Mouse (Mus musculus) embryonic facial prominence, embryonic 12.5 days (tissue): ENCODE measurements at regions not wholly inside any gene's neighbourhood (a gene's known extent, or its start where the extent isn't known, plus 50 kb on each side); places are given as distances from the start of the nearest gene placed in this dataset.

Experiments
- ATAC-seq: fragments of 200-750 bp; cut with Nextera tagmentation; 2 replicates; pipeline ENCODE4 v1.8.0; 2017; ENCODE audit not compliant: insufficient number of reproducible peaks, insufficient read depth, low FRiP score, low TSS enrichment
- H3K27ac ChIP-seq: fragments of 300-500 bp; sonication (generic); 2 replicates; pipeline ENCODE4 v1.5.1; 2016; ENCODE audit warnings: mild to moderate bottlenecking
- H3K27me3 ChIP-seq: fragments of 300-500 bp; sonication (generic); 2 replicates; pipeline ENCODE4 v1.6.1; 2016; ENCODE audit warnings: mild to moderate bottlenecking, moderate library complexity
- H3K36me3 ChIP-seq: fragments of 300-500 bp; sonication (generic); 2 replicates; pipeline ENCODE4 v1.6.1; 2016; ENCODE audit warnings: mild to moderate bottlenecking
- H3K4me1 ChIP-seq: fragments of 300-500 bp; sonication (generic); 2 replicates; pipeline ENCODE4 v1.6.1; 2016
- H3K4me2 ChIP-seq: fragments of 300-500 bp; sonication (generic); replicated peaks from 2 replicates; pipeline ENCODE4 v1.6.1; 2016; ENCODE audit warnings: mild to moderate bottlenecking, moderate library complexity
- H3K4me3 ChIP-seq: fragments of 300-500 bp; sonication (generic); 2 replicates; pipeline ENCODE4 v1.5.1; 2016; ENCODE audit warnings: mild to moderate bottlenecking
- H3K9ac ChIP-seq: fragments of 300-500 bp; sonication (generic); 2 replicates; pipeline ENCODE4 v1.6.1; 2016; ENCODE audit warnings: mild to moderate bottlenecking, moderate library complexity
- H3K9me3 ChIP-seq: fragments of 300-500 bp; sonication (generic); 2 replicates; pipeline ENCODE4 v1.6.1; 2016; ENCODE audit warnings: mild to moderate bottlenecking, moderate library complexity
- WGBS: fragments of 180-500 bp; shearing (Covaris S2); methylation state at CpG from one replicate; pipeline ENCODE4 v1.1.7; 2016; 5-methylcytosine and 5-hydroxymethylcytosine counted together

GRCm38 (mm10) chr8:92129241-92130015 is 228.0 kb upstream of the Irx5 start:
- ATAC-seq, result no peak
- no peak overlapping the region for H3K27ac ChIP-seq
- H3K4me2 ChIP-seq, result no peak overlapping the region
- H3K4me3 ChIP-seq, result no peak overlapping the region
- H3K9ac ChIP-seq, result no peak overlapping the region
- H3K27me3 ChIP-seq, result 0 out of 2 replicates have a peak, but pooled peaks cover 6% of the 10 kb centered on the region
- WGBS, result 75% methylated on average over 6 of the region's 6 CpGs
- no peaks in the 10 kb centered on the region for H3K36me3 ChIP-seq
- H3K4me1 ChIP-seq, result no peaks in the 10 kb centered on the region; the same call in none of the 2 replicates
- no peaks in the 10 kb centered on the region for H3K9me3 ChIP-seq

- Histone ChIP-seq H3K27me3 (0 out of 2 replicates have a peak, but pooled peaks cover 6% of the 10 kb centered on the region), H3K4me3 (no peak overlapping the region), H3K27ac (no peak overlapping the region), H3K4me2 (no peak overlapping the region), H3K4me1 (no peaks in the 10 kb centered on the region; the same call in 1 of the 2 replicates), H3K9ac (no peak overlapping the region), H3K9me3 (no peaks in the 10 kb centered on the region), H3K36me3 (no peaks in the 10 kb centered on the region)
- no peak for ATAC-seq
- 43% methylated on average over 3 of the region's 3 CpGs for WGBS
Measured at GRCm38 (mm10) chr8:92125631-92126030, 231.8 kb upstream of the Irx5 start.

- no peak overlapping the region for H3K27ac ChIP-seq
- no peak overlapping the region for H3K4me3 ChIP-seq
- no peaks in the 10 kb centered on the region for H3K36me3 ChIP-seq
- no peak for ATAC-seq
- WGBS, result 62% methylated on average over 2 of the region's 2 CpGs
- H3K9me3 ChIP-seq, result no peaks in the 10 kb centered on the region
- no peaks in the 10 kb centered on the region for H3K4me1 ChIP-seq
- H3K9ac ChIP-seq, result no peak overlapping the region
- no peak overlapping the region for H3K4me2 ChIP-seq
- H3K27me3 ChIP-seq, result 0 out of 2 replicates have a peak, but pooled peaks cover 1% of the 10 kb centered on the region
Measured at GRCm38 (mm10) chr8:92121296-92121695, 236.1 kb upstream of the Irx5 start.

GRCm38 (mm10) chr8:92115479-92116267 is 241.8 kb upstream of the Irx5 start:
- H3K4me2 ChIP-seq, result no peak overlapping the region
- H3K36me3 ChIP-seq, result no peaks in the 10 kb centered on the region
- no peak overlapping the region for H3K9ac ChIP-seq
- no peak overlapping the region for H3K4me3 ChIP-seq
- no peaks in the 10 kb centered on the region for H3K27me3 ChIP-seq
- ATAC-seq, result peak; percentile 41; the same call in 1 of the 2 replicates
- peak overlapping the region; percentile 79 for H3K27ac ChIP-seq
- WGBS, result 67% methylated on average over 15 of the region's 15 CpGs
- H3K9me3 ChIP-seq, result no peaks in the 10 kb centered on the region
- peaks cover 24% of the 10 kb centered on the region for H3K4me1 ChIP-seq

- no peak overlapping the region for H3K4me3 ChIP-seq
- peak overlapping the region; percentile 35 for H3K4me2 ChIP-seq
- peak overlapping the region; percentile 79 for H3K27ac ChIP-seq
- no peaks in the 10 kb centered on the region for H3K9me3 ChIP-seq
- no peaks in the 10 kb centered on the region for H3K36me3 ChIP-seq
- peaks cover 24% of the 10 kb centered on the region for H3K4me1 ChIP-seq
- no peaks in the 10 kb centered on the region for H3K27me3 ChIP-seq
- 8% methylated on average over 22 of the region's 22 CpGs for WGBS
- peak; percentile 69 for ATAC-seq
- no peak overlapping the region for H3K9ac ChIP-seq
Measured at GRCm38 (mm10) chr8:92114311-92115275, 242.8 kb upstream of the Irx5 start.

- Histone ChIP-seq H3K4me3 (no peak overlapping the region), H3K36me3 (no peaks in the 10 kb centered on the region), H3K4me2 (peak overlapping the region; percentile 35), H3K9me3 (no peaks in the 10 kb centered on the region), H3K9ac (no peak overlapping the region), H3K27me3 (no peaks in the 10 kb centered on the region), H3K4me1 (peaks cover 24% of the 10 kb centered on the region), H3K27ac (0 out of 2 replicates have a peak overlapping the region, but pooled peaks have one; percentile 79)
- 3% methylated on average over 9 of the region's 9 CpGs for WGBS
- ATAC-seq, result no peak
Measured at GRCm38 (mm10) chr8:92113901-92114300, 243.5 kb upstream of the Irx5 start.

- ATAC-seq, result no peak
- Histone ChIP-seq H3K9me3 (no peaks in the 10 kb centered on the region), H3K4me2 (no peak overlapping the region), H3K4me1 (peaks cover 24% of the 10 kb centered on the region), H3K4me3 (no peak overlapping the region), H3K9ac (no peak overlapping the region), H3K27me3 (no peaks in the 10 kb centered on the region), H3K36me3 (no peaks in the 10 kb centered on the region), H3K27ac (no peak overlapping the region)
- WGBS, result 35% methylated on average over 4 of the region's 4 CpGs
Measured at GRCm38 (mm10) chr8:92113386-92113785, 244.0 kb upstream of the Irx5 start.

- Histone ChIP-seq H3K9me3 (no peaks in the 10 kb centered on the region), H3K4me3 (no peak overlapping the region), H3K36me3 (no peaks in the 10 kb centered on the region), H3K9ac (no peak overlapping the region), H3K27me3 (no peaks in the 10 kb centered on the region), H3K4me1 (no peaks in the 10 kb centered on the region), H3K27ac (no peak overlapping the region), H3K4me2 (no peak overlapping the region)
- 57% methylated on average over 6 of the region's 6 CpGs for WGBS
- 0 out of 2 replicates have a peak, but pooled peaks have one; percentile 28 for ATAC-seq
Measured at GRCm38 (mm10) chr8:92104561-92104960, 252.9 kb upstream of the Irx5 start.

- Histone ChIP-seq H3K27me3 (no peaks in the 10 kb centered on the region), H3K4me1 (no peaks in the 10 kb centered on the region), H3K4me2 (no peak overlapping the region), H3K27ac (no peak overlapping the region), H3K36me3 (no peaks in the 10 kb centered on the region), H3K9ac (no peak overlapping the region), H3K4me3 (no peak overlapping the region), H3K9me3 (no peaks in the 10 kb centered on the region)
- whole genome bisulfite sequencing, result 92% methylated on average over 4 of the region's 4 CpGs
- no peak for ATAC-seq
Measured at GRCm38 (mm10) chr8:92102521-92102920, 254.9 kb upstream of the Irx5 start.

- H3K9ac ChIP-seq, result no peak overlapping the region
- no peak for ATAC-seq
- 75% methylated on average over 12 of the region's 12 CpGs for WGBS
- no peak overlapping the region for H3K27ac ChIP-seq
- no peaks in the 10 kb centered on the region for H3K36me3 ChIP-seq
- H3K4me3 ChIP-seq, result no peak overlapping the region
- no peak overlapping the region for H3K4me2 ChIP-seq
- no peaks in the 10 kb centered on the region for H3K9me3 ChIP-seq
- H3K27me3 ChIP-seq, result no peaks in the 10 kb centered on the region
- H3K4me1 ChIP-seq, result no peaks in the 10 kb centered on the region
Measured at GRCm38 (mm10) chr8:92095276-92095675, 262.1 kb upstream of the Irx5 start.

- Histone ChIP-seq H3K9ac (no peak overlapping the region), H3K27ac (no peak overlapping the region), H3K27me3 (no peaks in the 10 kb centered on the region), H3K4me3 (no peak overlapping the region), H3K4me1 (no peaks in the 10 kb centered on the region), H3K4me2 (no peak overlapping the region), H3K36me3 (no peaks in the 10 kb centered on the region), H3K9me3 (no peaks in the 10 kb centered on the region)
- 65% methylated on average over 2 of the region's 2 CpGs for WGBS
- no peak for ATAC-seq
Measured at GRCm38 (mm10) chr8:92084124-92084523, 273.3 kb upstream of the Irx5 start.
